Mouse (Mus musculus) limb, embryonic 11.5 days (tissue): ENCODE data around the gene Gm7971. TPM values are rescaled to one million over a fixed set of nuclear protein-coding genes. Genes with fewer than 3 reads are reported as not detected.
"Not testable (repeated sequence)": the region's sequence is repeated elsewhere in the genome, so short reads cannot be mapped to it uniquely, and the experiment has no call there.

ENCODE experiments used
- ATAC-seq: fragments of 200-750 bp; cut with Nextera tagmentation; 2 replicates; pipeline ENCODE4 v1.8.0; 2017; ENCODE audit warnings: low read depth; ENCODE audit not compliant: insufficient number of reproducible peaks, low FRiP score, low TSS enrichment
- DNase-seq: peaks from one replicate; pipeline ENCODE4 v3.0.0-alpha.2; 2015; ENCODE audit warnings: low spot score
- H3K27ac ChIP-seq: fragments of 300-500 bp; sonication (generic); replicated peaks from 2 replicates; pipeline ENCODE4 v1.5.1; 2014; ENCODE audit warnings: low read depth, mild to moderate bottlenecking, low read length
- H3K27me3 ChIP-seq: fragments of 300-500 bp; sonication (generic); 2 replicates; pipeline ENCODE4 v1.6.1; 2014; ENCODE audit warnings: mild to moderate bottlenecking, low read length, mixed read lengths; ENCODE audit not compliant: control insufficient read depth, insufficient read depth
- H3K36me3 ChIP-seq: fragments of 300-500 bp; sonication (generic); 2 replicates; pipeline ENCODE4 v1.6.1; 2014; ENCODE audit warnings: mild to moderate bottlenecking, low read length, moderate library complexity, mixed read lengths; ENCODE audit not compliant: control insufficient read depth, insufficient read depth
- H3K4me1 ChIP-seq: fragments of 300-500 bp; sonication (generic); 2 replicates; pipeline ENCODE4 v1.6.1; 2014; ENCODE audit warnings: low read length, mixed read lengths; ENCODE audit not compliant: control insufficient read depth, insufficient read depth
- H3K4me2 ChIP-seq: fragments of 300-500 bp; sonication (generic); 2 replicates; pipeline ENCODE4 v1.6.1; 2014; ENCODE audit warnings: low read depth, mild to moderate bottlenecking, moderate library complexity; ENCODE audit not compliant: severe bottlenecking
- H3K4me3 ChIP-seq: fragments of 300-500 bp; sonication (generic); 2 replicates; pipeline ENCODE4 v1.5.1; 2014; ENCODE audit warnings: low read depth, low read length
- H3K9ac ChIP-seq: fragments of 300-500 bp; sonication (generic); 2 replicates; pipeline ENCODE4 v1.6.1; 2014; ENCODE audit warnings: mild to moderate bottlenecking, low read length
- H3K9me3 ChIP-seq: fragments of 300-500 bp; sonication (generic); 2 replicates; pipeline ENCODE4 v1.6.1; 2016; ENCODE audit warnings: low read length; ENCODE audit not compliant: control insufficient read depth
- WGBS: fragments of 180-500 bp; shearing (Covaris S2); extraction: QIAGEN DNeasy Blood & Tissue Kit; methylation state at CpG from one replicate; pipeline ENCODE4 v1.1.7; 2014; 5-methylcytosine and 5-hydroxymethylcytosine counted together
- polyA plus RNA-seq: library from polyadenylated mRNA; unstranded; fragments of >200 nt; fragmentation: Nextera tagmentation; extraction: Ambion mirVana; gene quantifications from 2 replicates; pipeline ENCODE4 v1.2.1, GENCODE M21; 2014

Gm7971 gene
- not detected in 2 replicates for polyA plus RNA-seq

GRCm38 (mm10) chr5:95594775-95595174, at the start of gene Gm7971:
Gm7971 (minus strand) TSS chr5:95594875.
- not testable (repeated sequence) for H3K9me3 ChIP-seq, H3K4me2 ChIP-seq, H3K36me3 ChIP-seq, H3K4me1 ChIP-seq, H3K27ac ChIP-seq, DNase-seq, H3K27me3 ChIP-seq, ATAC-seq, H3K9ac ChIP-seq, H3K4me3 ChIP-seq
- WGBS, result no CpG with 5 or more reads among the region's 1 CpGs

Other genes starting within 250 kb of the Gm7971 start
- not detected in 2 replicates for gene D5Ertd577e, start 138.1 kb downstream of the Gm7971 start, polyA plus RNA-seq
- not detected in 2 replicates for gene Gm3286, start 84.1 kb downstream of the Gm7971 start, polyA plus RNA-seq
- not detected in 2 replicates for gene Gm7978, start 141.3 kb upstream of the Gm7971 start, polyA plus RNA-seq
- not detected in 2 replicates for gene Gm7982, start 147.1 kb upstream of the Gm7971 start, polyA plus RNA-seq
- gene E330014E10Rik, start 181.1 kb upstream of the Gm7971 start, polyA plus RNA-seq, result not detected in 2 replicates